Mouse (Mus musculus): ENCODE data around the gene Nub1. TPM values are rescaled to one million over a fixed set of nuclear protein-coding genes. Genes with fewer than 3 reads are reported as not detected.

Gene Nub1
- polyA plus RNA-seq, 1 experiment: 33.8 TPM

- WGBS: 57% methylated on average over 5 of the region's 5 CpGs
- no peak overlapping the region for H3K4me3 ChIP-seq (ENCODE audit: extremely low read depth, insufficient read depth, insufficient read length)
- 0 out of 2 replicates have a peak overlapping the region, but pooled peaks have one; percentile 3 for H3K27ac ChIP-seq (ENCODE audit: insufficient read depth, low read length)
- no peak for DNase-seq (ENCODE audit: low read depth in 1 of 2, low spot score in 2 of 2)
- H3K27me3 ChIP-seq (ENCODE audit: control insufficient read depth, insufficient read depth, low read length): no peaks in the 10 kb centered on the region
- no peak for TF ChIP-seq POLR2A (IDR thresholded peaks at IDR 0.05; ENCODE audit: low read depth, low read length)
- no peaks in the 10 kb centered on the region for H3K36me3 ChIP-seq (ENCODE audit: control insufficient read depth, insufficient read depth, low read length)
- peaks cover 12% of the 10 kb centered on the region; the same call in 1 of the 2 replicates for H3K4me1 ChIP-seq (ENCODE audit: control insufficient read depth, insufficient read depth, insufficient read length)
Observed at GRCm38 (mm10) chr5:24749731-24750130, 64.4 kb downstream of the Nub1 start.

- TF ChIP-seq POLR2A (IDR thresholded peaks at IDR 0.05; ENCODE audit: low read depth, low read length) (peak; percentile 34; the same call in 1 of the 2 replicates), CTCF (IDR thresholded peaks at IDR 0.05; ENCODE audit: extremely low read depth, insufficient read depth, insufficient read length, insufficient replicate concordance) (peak; percentile 96)
- Histone ChIP-seq H3K27me3 (ENCODE audit: control insufficient read depth, insufficient read depth, low read length) (no peaks in the 10 kb centered on the region), H3K4me3 (ENCODE audit: extremely low read depth, insufficient read depth, insufficient read length) (peak overlapping the region; percentile 84), H3K27ac (ENCODE audit: insufficient read depth, low read length) (peak overlapping the region; percentile 95), H3K4me1 (ENCODE audit: control insufficient read depth, insufficient read depth, insufficient read length) (peaks cover 12% of the 10 kb centered on the region; the same call in 1 of the 2 replicates), H3K36me3 (ENCODE audit: control insufficient read depth, insufficient read depth, low read length) (no peaks in the 10 kb centered on the region)
- WGBS: 8% methylated on average over 53 of the region's 59 CpGs
- DNase-seq (ENCODE audit: low read depth in 1 of 2, low spot score in 2 of 2): peak; percentile 69 to 78
Observed at GRCm38 (mm10) chr5:24750321-24751304, 65.3 kb downstream of the Nub1 start.

- TF ChIP-seq POLR2A (IDR thresholded peaks at IDR 0.05; ENCODE audit: low read depth, low read length) (no peak), CTCF (IDR thresholded peaks at IDR 0.05; ENCODE audit: extremely low read depth, insufficient read depth, insufficient read length, insufficient replicate concordance) (no peak)
- peak overlapping the region; percentile 84 for H3K4me3 ChIP-seq (ENCODE audit: extremely low read depth, insufficient read depth, insufficient read length)
- peak overlapping the region; percentile 95 for H3K27ac ChIP-seq (ENCODE audit: insufficient read depth, low read length)
- H3K36me3 ChIP-seq (ENCODE audit: control insufficient read depth, insufficient read depth, low read length): no peaks in the 10 kb centered on the region
- no peaks in the 10 kb centered on the region for H3K27me3 ChIP-seq (ENCODE audit: control insufficient read depth, insufficient read depth, low read length)
- 5% methylated on average over 25 of the region's 25 CpGs for WGBS
- peaks cover 12% of the 10 kb centered on the region; the same call in 1 of the 2 replicates for H3K4me1 ChIP-seq (ENCODE audit: control insufficient read depth, insufficient read depth, insufficient read length)
- peak in 1 of 2 experiments; percentile 39 for DNase-seq (ENCODE audit: low read depth in 1 of 2, low spot score in 2 of 2)
Observed at GRCm38 (mm10) chr5:24751305-24752174, 66.2 kb downstream of the Nub1 start.

- Histone ChIP-seq H3K27ac (ENCODE audit: insufficient read depth, low read length) (0 out of 2 replicates have a peak overlapping the region, but pooled peaks have one; percentile 7), H3K4me1 (ENCODE audit: control insufficient read depth, insufficient read depth, insufficient read length) (peaks cover 12% of the 10 kb centered on the region; the same call in 1 of the 2 replicates), H3K27me3 (ENCODE audit: control insufficient read depth, insufficient read depth, low read length) (no peaks in the 10 kb centered on the region), H3K4me3 (ENCODE audit: extremely low read depth, insufficient read depth, insufficient read length) (no peak overlapping the region; the same call in 1 of the 2 replicates), H3K36me3 (ENCODE audit: control insufficient read depth, insufficient read depth, low read length) (no peaks in the 10 kb centered on the region)
- TF ChIP-seq POLR2A (IDR thresholded peaks at IDR 0.05; ENCODE audit: low read depth, low read length) (no peak), CTCF (IDR thresholded peaks at IDR 0.05; ENCODE audit: extremely low read depth, insufficient read depth, insufficient read length, insufficient replicate concordance) (no peak)
- no peak for DNase-seq (ENCODE audit: low read depth in 1 of 2, low spot score in 2 of 2)
- WGBS: 4% methylated on average over 2 of the region's 2 CpGs
Observed at GRCm38 (mm10) chr5:24752175-24752498, 66.8 kb downstream of the Nub1 start.

DNA sequence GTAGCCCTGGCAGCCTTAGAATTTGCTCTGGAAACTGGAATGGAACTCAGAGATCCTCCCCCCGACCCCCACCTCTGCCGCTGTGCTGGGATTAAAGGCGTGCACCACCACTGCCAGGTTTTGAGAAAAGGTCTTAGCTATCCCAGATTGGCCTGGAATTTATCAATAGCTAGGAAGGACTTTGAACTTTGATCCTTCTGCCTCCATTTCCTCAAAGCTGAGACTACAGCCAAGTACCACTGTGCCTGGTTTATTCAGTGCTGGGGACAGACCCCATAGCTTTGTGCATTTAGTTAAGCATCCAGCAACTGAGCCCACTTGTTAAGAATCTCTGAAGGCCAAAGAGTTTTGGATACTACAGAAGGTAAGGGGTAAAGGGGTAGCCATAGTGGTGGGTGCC, 71.6 kb downstream of the Nub1 start:
- TF ChIP-seq CTCF (IDR thresholded peaks at IDR 0.05; ENCODE audit: extremely low read depth, insufficient read depth, insufficient read length, insufficient replicate concordance) (no peak), POLR2A (IDR thresholded peaks at IDR 0.05; ENCODE audit: low read depth, low read length) (no peak)
- no peaks in the 10 kb centered on the region for H3K36me3 ChIP-seq (ENCODE audit: control insufficient read depth, insufficient read depth, low read length)
- H3K4me1 ChIP-seq (ENCODE audit: control insufficient read depth, insufficient read depth, insufficient read length): peaks cover 4% of the 10 kb centered on the region; the same call in 1 of the 2 replicates
- WGBS: 86% methylated on average over 3 of the region's 3 CpGs
- no peak for DNase-seq (ENCODE audit: low read depth in 1 of 2, low spot score in 2 of 2)
- no peak overlapping the region for H3K4me3 ChIP-seq (ENCODE audit: extremely low read depth, insufficient read depth, insufficient read length)
- H3K27me3 ChIP-seq (ENCODE audit: control insufficient read depth, insufficient read depth, low read length): no peaks in the 10 kb centered on the region
- H3K27ac ChIP-seq (ENCODE audit: insufficient read depth, low read length): no peak overlapping the region

DNA sequence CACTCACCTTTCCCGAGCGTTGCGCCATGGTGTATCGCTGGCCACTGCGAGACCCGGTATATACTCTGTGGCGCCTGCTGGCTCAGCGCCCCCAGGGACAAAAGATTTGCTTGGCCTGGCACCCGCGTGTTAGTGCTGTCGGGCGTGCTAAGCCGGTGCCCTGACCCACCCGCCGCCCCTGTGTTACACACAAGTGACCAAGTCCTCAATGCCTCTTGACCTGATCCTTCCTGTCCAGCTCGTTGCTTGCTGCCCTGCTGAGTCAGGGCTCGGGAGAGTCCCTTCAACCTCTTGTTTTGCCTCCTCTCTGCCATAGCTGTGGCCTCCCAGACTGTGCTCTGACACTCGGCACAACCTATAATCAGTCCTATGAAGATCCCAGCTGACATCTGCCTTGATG, 72.5 kb downstream of the Nub1 start, which contains the start of gene Crygn:
Gene Crygn (minus strand): TSS at position 193 of the 400 bp plus-strand sequence.
- no peak for TF ChIP-seq CTCF (IDR thresholded peaks at IDR 0.05; ENCODE audit: extremely low read depth, insufficient read depth, insufficient read length, insufficient replicate concordance)
- no peak for TF ChIP-seq POLR2A (IDR thresholded peaks at IDR 0.05; ENCODE audit: low read depth, low read length)
- Histone ChIP-seq H3K4me1 (ENCODE audit: control insufficient read depth, insufficient read depth, insufficient read length) (no peaks in the 10 kb centered on the region), H3K27ac (ENCODE audit: insufficient read depth, low read length) (no peak within 1 kb of the TSS), H3K27me3 (ENCODE audit: control insufficient read depth, insufficient read depth, low read length) (no peaks in the 10 kb centered on the region), H3K4me3 (ENCODE audit: extremely low read depth, insufficient read depth, insufficient read length) (no peak within 1 kb of the TSS), H3K36me3 (ENCODE audit: control insufficient read depth, insufficient read depth, low read length) (no peaks in the 10 kb centered on the region)
- DNase-seq (ENCODE audit: low read depth in 1 of 2, low spot score in 2 of 2): no peak
- WGBS: 84% methylated on average over 18 of the region's 18 CpGs

Other genes with a start within 250 kb of the Nub1 start
- 170 and 212 TPM in 2 replicates for gene Fastk, start 240.2 kb upstream of the Nub1 start, polyA plus RNA-seq (2012; rRNA removed)
- gene Tmub1, start 237.7 kb upstream of the Nub1 start, polyA plus RNA-seq (2012; rRNA removed): 61.2 and 77.4 TPM in 2 replicates
- gene Agap3, start 233.4 kb upstream of the Nub1 start, polyA plus RNA-seq (2012; rRNA removed): 44.7 and 50.0 TPM in 2 replicates
- gene Gbx1, start 158.3 kb upstream of the Nub1 start, polyA plus RNA-seq (2012; rRNA removed): not detected in 2 replicates
- gene Asb10, start 144.6 kb upstream of the Nub1 start, polyA plus RNA-seq (2012; rRNA removed): 0.07 and 0.08 TPM in 2 replicates
- gene 4931409K22Rik, start 128.7 kb upstream of the Nub1 start, polyA plus RNA-seq (2012; rRNA removed): not detected in 2 replicates
- 30.6 and 43.3 TPM in 2 replicates for gene Abcf2, start 108.1 kb upstream of the Nub1 start, polyA plus RNA-seq (2012; rRNA removed)
- 30.0 and 38.9 TPM in 2 replicates for gene Chpf2, start 98.8 kb upstream of the Nub1 start, polyA plus RNA-seq (2012; rRNA removed)
- gene Smarcd3, start 61.1 kb upstream of the Nub1 start, polyA plus RNA-seq (2012; rRNA removed): 2.5 and 3.4 TPM in 2 replicates
- 6.2 and 6.5 TPM in 2 replicates for gene Wdr86, start 45.2 kb downstream of the Nub1 start, polyA plus RNA-seq (2012; rRNA removed)
- 0.25 and 0.33 TPM in 2 replicates for gene Crygn, start 72.5 kb downstream of the Nub1 start, polyA plus RNA-seq (2012; rRNA removed)
- 12.7 and 13.9 TPM in 2 replicates for gene Rheb, start 157.1 kb downstream of the Nub1 start, polyA plus RNA-seq (2012; rRNA removed)

Measured in spleen, adult 2 months (tissue).